Mouse (Mus musculus) embryonic facial prominence, embryonic 10.5 days (tissue): ENCODE results near the gene Ulbp1. TPM values are rescaled to one million over a fixed set of nuclear protein-coding genes. Genes with fewer than 3 reads are reported as not detected.

Source experiments
- DNase-seq: peaks from one replicate; pipeline ENCODE4 v3.0.0-alpha.2; 2017; ENCODE audit warnings: low spot score
- H3K27ac ChIP-seq: fragments of 300-500 bp; sonication (generic); replicated peaks from 2 replicates; pipeline ENCODE4 v1.5.1; 2016; ENCODE audit warnings: mild to moderate bottlenecking
- H3K27me3 ChIP-seq: fragments of 300-500 bp; sonication (generic); replicated peaks from 2 replicates; pipeline ENCODE4 v1.6.1; 2016; ENCODE audit warnings: low read depth, mild to moderate bottlenecking; ENCODE audit not compliant: poor library complexity, severe bottlenecking
- H3K36me3 ChIP-seq: fragments of 300-500 bp; sonication (generic); replicated peaks from 2 replicates; pipeline ENCODE4 v1.6.1; 2016; ENCODE audit warnings: mild to moderate bottlenecking, moderate library complexity
- H3K4me1 ChIP-seq: fragments of 300-500 bp; sonication (generic); 2 replicates; pipeline ENCODE4 v1.6.1; 2016
- H3K4me3 ChIP-seq: fragments of 300-500 bp; sonication (generic); 2 replicates; pipeline ENCODE4 v1.5.1; 2016; ENCODE audit warnings: mild to moderate bottlenecking, moderate library complexity
- H3K9me3 ChIP-seq: fragments of 300-500 bp; sonication (generic); 2 replicates; pipeline ENCODE4 v1.6.1; 2016; ENCODE audit warnings: mild to moderate bottlenecking
- WGBS: fragments of 180-500 bp; shearing (Covaris S2); methylation state at CpG from one replicate; pipeline ENCODE4 v1.1.7; 2016; 5-methylcytosine and 5-hydroxymethylcytosine counted together
- polyA plus RNA-seq: library from polyadenylated mRNA; unstranded; fragments of >200 nt; fragmentation: Nextera tagmentation; extraction: Ambion mirVana; gene quantifications from 2 replicates; pipeline ENCODE4 v1.2.1, GENCODE M21; 2016

Gene Ulbp1
- polyA plus RNA-seq, 1 experiment from 2014 or later, result 0.86 TPM

DNA sequence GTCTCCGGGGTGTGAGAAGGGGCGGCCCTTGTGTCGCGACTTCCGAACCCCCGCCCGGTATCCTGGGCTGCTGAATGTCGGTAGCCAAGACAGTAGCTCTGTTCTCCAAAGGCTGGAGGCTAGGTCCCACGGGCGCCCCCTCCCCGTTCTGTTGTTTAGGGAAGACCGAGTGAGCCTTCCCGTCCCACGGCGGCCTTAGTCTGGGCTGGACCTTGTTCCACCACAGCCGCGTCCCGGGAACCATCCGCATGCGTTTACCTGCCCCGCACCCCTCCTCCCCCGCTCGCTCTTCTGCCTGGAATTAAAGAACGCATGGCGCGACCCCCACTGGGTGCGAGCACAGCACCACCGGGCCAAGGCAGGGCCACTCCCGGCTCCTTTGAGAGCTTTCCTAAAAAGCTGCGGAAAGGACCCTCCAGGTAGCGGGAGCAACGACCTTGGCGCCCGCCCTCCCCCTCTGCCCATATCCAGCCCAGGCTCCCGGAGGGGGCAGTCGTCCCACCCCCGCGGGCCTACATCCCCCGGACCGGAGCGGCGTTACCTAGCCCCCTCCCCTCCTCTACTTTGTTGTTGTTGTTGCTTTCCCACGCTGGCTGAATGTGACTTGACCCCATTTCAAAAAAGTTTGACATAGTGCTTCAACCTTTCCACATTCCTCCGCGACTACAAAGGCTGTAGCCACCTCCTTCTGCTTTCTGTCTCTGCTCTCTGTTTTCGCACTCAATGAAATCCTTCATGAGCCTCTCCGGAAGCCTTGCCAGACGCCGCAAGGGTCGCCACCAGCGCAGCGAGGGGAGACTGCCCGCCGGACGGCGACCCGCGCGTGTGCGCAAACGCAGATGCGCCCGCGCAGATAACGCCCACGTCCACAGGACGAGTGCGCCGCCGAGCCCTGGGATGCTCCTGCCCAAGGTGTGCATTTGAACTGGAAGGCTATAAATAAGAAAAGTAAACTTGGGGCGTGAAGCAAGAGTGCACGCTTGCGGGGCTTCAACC, 81.2 kb downstream of the Ulbp1 start:
- H3K27ac ChIP-seq, result no peak overlapping the region; the same call in 1 of the 2 replicates
- H3K9me3 ChIP-seq, result peaks cover 4% of the 10 kb centered on the region; the same call in 1 of the 2 replicates
- peak overlapping the region; percentile 72 for H3K4me3 ChIP-seq
- H3K36me3 ChIP-seq, result no peaks in the 10 kb centered on the region
- H3K4me1 ChIP-seq, result peaks cover 26% of the 10 kb centered on the region
- peaks cover 52% of the 10 kb centered on the region for H3K27me3 ChIP-seq
- peak; percentile 59 for DNase-seq
- WGBS, result under 1% methylated on average over 73 of the region's 73 CpGs

DNA sequence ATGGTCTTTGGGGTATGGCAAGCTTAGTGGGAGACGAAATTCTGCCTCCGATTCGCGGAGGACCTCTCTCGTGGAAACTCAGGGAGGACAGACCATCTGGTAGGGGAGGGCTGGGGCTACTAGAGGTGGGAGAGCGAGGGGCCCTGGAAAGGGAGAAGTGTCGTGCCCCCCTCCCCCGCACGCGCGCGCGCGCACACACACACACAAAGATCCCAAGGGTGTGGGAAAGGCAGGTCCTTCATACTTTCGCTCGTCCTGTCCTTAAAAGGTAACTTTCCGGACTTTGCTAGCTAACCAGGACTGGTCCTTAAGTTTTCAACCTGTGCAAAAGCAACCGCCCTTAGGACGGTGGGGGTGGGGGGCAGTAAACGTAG, 81.9 kb downstream of the Ulbp1 start:
- under 1% methylated on average over 20 of the region's 20 CpGs for WGBS
- peaks cover 52% of the 10 kb centered on the region for H3K27me3 ChIP-seq
- H3K9me3 ChIP-seq, result peaks cover 4% of the 10 kb centered on the region; the same call in 1 of the 2 replicates
- no peaks in the 10 kb centered on the region for H3K36me3 ChIP-seq
- H3K4me3 ChIP-seq, result peak overlapping the region; percentile 72
- H3K27ac ChIP-seq, result no peak overlapping the region; the same call in 1 of the 2 replicates
- DNase-seq, result no peak
- H3K4me1 ChIP-seq, result peaks cover 26% of the 10 kb centered on the region

DNA sequence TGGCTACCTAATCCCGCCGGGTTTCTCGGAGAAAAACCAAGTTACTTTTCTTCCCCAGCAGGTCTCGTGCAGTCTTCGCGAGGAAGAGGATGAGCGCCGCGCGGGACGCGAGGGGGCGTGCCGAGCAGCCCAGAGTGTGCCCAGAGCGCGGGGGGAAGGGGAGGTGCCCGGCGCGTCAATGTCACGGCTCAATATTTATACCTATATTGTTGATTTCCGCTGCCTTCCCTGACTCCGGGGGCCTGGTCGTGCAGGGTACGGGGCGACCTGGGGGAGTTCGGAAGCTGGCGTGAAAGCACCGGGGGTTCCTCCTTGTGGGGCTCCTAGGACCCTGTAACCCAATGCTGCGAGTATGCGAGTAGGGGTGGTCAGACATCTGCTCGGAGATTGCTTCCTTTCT, 82.3 kb downstream of the Ulbp1 start:
- Histone ChIP-seq H3K4me3 (peak overlapping the region; percentile 72), H3K4me1 (peaks cover 26% of the 10 kb centered on the region), H3K27me3 (peaks cover 52% of the 10 kb centered on the region), H3K27ac (peak overlapping the region; percentile 24; the same call in 1 of the 2 replicates), H3K9me3 (peaks cover 4% of the 10 kb centered on the region; the same call in 1 of the 2 replicates), H3K36me3 (no peaks in the 10 kb centered on the region)
- WGBS, result under 1% methylated on average over 31 of the region's 31 CpGs
- peak; percentile 58 for DNase-seq

Other genes with a start within 250 kb of the Ulbp1 start
- 4.8 and 5.2 TPM in 2 replicates for gene Lrp11, start 116.2 kb upstream of the Ulbp1 start, polyA plus RNA-seq
- 95.4 and 95.9 TPM in 2 replicates for gene Nup43, start 193.9 kb upstream of the Ulbp1 start, polyA plus RNA-seq
- gene Pcmt1, start 207.5 kb upstream of the Ulbp1 start, polyA plus RNA-seq, result 120 and 126 TPM in 2 replicates
- 7.7 and 8.2 TPM in 2 replicates for gene Lats1, start 207.6 kb upstream of the Ulbp1 start, polyA plus RNA-seq